Mouse (Mus musculus) heart, adult 2 months (tissue): ENCODE data around the gene Tex36. TPM values are rescaled to one million over a fixed set of nuclear protein-coding genes. Genes with fewer than 3 reads are reported as not detected.

Source experiments
- DNase-seq, 2 experiments: peaks; one replicate each; pipeline ENCODE4 v3.0.0; 2021
- H3K27ac ChIP-seq: fragments of 200-600 bp; 2 replicates; pipeline ENCODE4 v1.8.1; 2022
- H3K27me3 ChIP-seq: fragments of 200-500 bp; 2 replicates; pipeline ENCODE4 v1.6.1; 2012; ENCODE audit warnings: mild to moderate bottlenecking, low read length, inconsistent platforms, mixed read lengths; ENCODE audit not compliant: control insufficient read depth, insufficient read depth
- H3K36me3 ChIP-seq: fragments of 200-500 bp; 2 replicates; pipeline ENCODE4 v1.6.1; 2012; ENCODE audit warnings: low read length, inconsistent platforms; ENCODE audit not compliant: control insufficient read depth, insufficient read depth
- H3K4me1 ChIP-seq: fragments of 200-500 bp; 2 replicates; pipeline ENCODE4 v1.6.1; 2011; ENCODE audit warnings: low read length; ENCODE audit not compliant: control insufficient read depth, insufficient read depth
- H3K4me3 ChIP-seq: fragments of 200-600 bp; 2 replicates; pipeline ENCODE4 v1.8.1; 2022
- H3K79me2 ChIP-seq: fragments of 200-500 bp; replicated peaks from 2 replicates; pipeline ENCODE4 v1.6.1; 2012; ENCODE audit warnings: mild to moderate bottlenecking, inconsistent platforms, low read length, moderate library complexity, mixed read lengths; ENCODE audit not compliant: control insufficient read depth, insufficient read depth
- H3K9ac ChIP-seq: fragments of 200-500 bp; 2 replicates; pipeline ENCODE4 v1.6.1; 2012; ENCODE audit warnings: low read depth, mild to moderate bottlenecking, control low read depth, inconsistent platforms, low read length, mixed read lengths
- CTCF ChIP-seq: fragments of 200-600 bp; IDR thresholded peaks from 2 replicates; pipeline ENCODE4 v1.8.1; 2022; ENCODE audit warnings: antibody characterized with exemption, mild to moderate bottlenecking, moderate library complexity
- EP300 ChIP-seq: fragments of 200-500 bp; IDR thresholded peaks from 2 replicates; pipeline ENCODE4 v1.6.1; 2011; ENCODE audit warnings: low read depth, low read length, control low read depth; ENCODE audit not compliant: insufficient read depth
- POLR2A ChIP-seq: fragments of 200-500 bp; IDR thresholded peaks from 2 replicates; pipeline ENCODE4 v1.6.1; 2011; ENCODE audit warnings: mild to moderate bottlenecking, low read depth, low read length, control low read depth; ENCODE audit not compliant: insufficient read depth
- WGBS: fragments of 180-500 bp; shearing (Covaris S2); methylation state at CpG from one replicate; pipeline ENCODE4 v1.1.7; 2018; 5-methylcytosine and 5-hydroxymethylcytosine counted together
- intact Hi-C: fragments of 180-260 bp; cut with DNase I; formaldehyde crosslinking; loops from one replicate; pipeline ENCODE4 v1.15.1; 2025
- polyA plus RNA-seq: library from polyadenylated mRNA; depleted of rRNA; stranded (reverse); fragments of >200 nt; gene quantifications from 2 replicates; pipeline ENCODE4 v1.2.3, GENCODE M21; 2012
- total RNA-seq, 2 experiments: library from RNA; stranded (reverse); gene quantifications; 2 replicates each; pipeline ENCODE4 v1.2.3; 2021

Tex36 gene
- total and polyA plus RNA-seq, 3 experiments = not detected

DNA sequence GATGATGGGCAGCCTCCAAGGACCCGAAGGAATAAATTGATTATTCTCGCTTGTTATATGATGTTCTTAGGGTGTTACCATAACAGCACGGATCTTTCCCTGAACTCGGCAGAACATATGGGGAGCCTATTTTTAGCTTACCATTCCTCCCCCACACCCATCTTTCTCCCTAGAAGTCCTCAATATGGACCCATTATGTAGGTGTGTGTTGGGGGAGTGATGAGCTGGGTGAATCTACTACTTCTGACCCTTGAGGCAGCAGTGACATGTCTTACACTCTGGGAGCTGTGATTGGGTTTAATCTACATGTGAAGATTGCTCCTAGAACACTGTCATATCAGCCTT, 21.7 kb downstream of the Tex36 start:
- Histone ChIP-seq H3K79me2 (no peaks in the 10 kb centered on the region), H3K9ac (no peak overlapping the region), H3K4me1 (no peaks in the 10 kb centered on the region), H3K36me3 (no peaks in the 10 kb centered on the region), H3K27me3 (no peaks in the 10 kb centered on the region; the same call in 1 of the 2 replicates), H3K27ac (no peak overlapping the region), H3K4me3 (no peak overlapping the region)
- TF ChIP-seq CTCF (no peak), POLR2A (no peak), EP300 (no peak)
- 86% methylated on average over 4 of the region's 4 CpGs for WGBS
- intact Hi-C loops = no loop called here
- DNase-seq = no peak

- DNase-seq = no peak
- H3K36me3 ChIP-seq = no peaks in the 10 kb centered on the region
- no peak overlapping the region for H3K27ac ChIP-seq
- H3K4me1 ChIP-seq = no peaks in the 10 kb centered on the region
- H3K9ac ChIP-seq = no peak overlapping the region
- no peak overlapping the region for H3K4me3 ChIP-seq
- H3K27me3 ChIP-seq = no peaks in the 10 kb centered on the region; the same call in 1 of the 2 replicates
- TF ChIP-seq CTCF (no peak), POLR2A (no peak), EP300 (no peak)
- no peaks in the 10 kb centered on the region for H3K79me2 ChIP-seq
- intact Hi-C loops = no loop called here
- WGBS = 77% methylated on average over 20 of the region's 20 CpGs
These were observed 22.3 kb downstream of the Tex36 start for GRCm38 (mm10) chr7:133579491-133580295.

- H3K4me1 ChIP-seq = no peaks in the 10 kb centered on the region
- no peak overlapping the region for H3K9ac ChIP-seq
- intact Hi-C loops = no loop called here
- H3K79me2 ChIP-seq = no peaks in the 10 kb centered on the region
- H3K36me3 ChIP-seq = no peaks in the 10 kb centered on the region
- no peak overlapping the region for H3K4me3 ChIP-seq
- H3K27ac ChIP-seq = no peak overlapping the region
- no peak for DNase-seq
- TF ChIP-seq POLR2A = no peak
- no peak for TF ChIP-seq CTCF
- TF ChIP-seq EP300 = no peak
- 33% methylated on average over 4 of the region's 4 CpGs for WGBS
- no peaks in the 10 kb centered on the region; the same call in 1 of the 2 replicates for H3K27me3 ChIP-seq
These were observed 25.1 kb downstream of the Tex36 start for GRCm38 (mm10) chr7:133576825-133577224.

- Histone ChIP-seq H3K27me3 (no peaks in the 10 kb centered on the region; the same call in 1 of the 2 replicates), H3K4me3 (no peak overlapping the region), H3K36me3 (no peaks in the 10 kb centered on the region), H3K4me1 (no peaks in the 10 kb centered on the region), H3K9ac (no peak overlapping the region), H3K27ac (no peak overlapping the region), H3K79me2 (no peaks in the 10 kb centered on the region)
- no peak for DNase-seq
- intact Hi-C loops = no loop called here
- TF ChIP-seq EP300 (no peak), POLR2A (no peak), CTCF (no peak)
- 62% methylated on average over 6 of the region's 6 CpGs for WGBS
These were observed 25.7 kb downstream of the Tex36 start for GRCm38 (mm10) chr7:133576281-133576680.

DNA sequence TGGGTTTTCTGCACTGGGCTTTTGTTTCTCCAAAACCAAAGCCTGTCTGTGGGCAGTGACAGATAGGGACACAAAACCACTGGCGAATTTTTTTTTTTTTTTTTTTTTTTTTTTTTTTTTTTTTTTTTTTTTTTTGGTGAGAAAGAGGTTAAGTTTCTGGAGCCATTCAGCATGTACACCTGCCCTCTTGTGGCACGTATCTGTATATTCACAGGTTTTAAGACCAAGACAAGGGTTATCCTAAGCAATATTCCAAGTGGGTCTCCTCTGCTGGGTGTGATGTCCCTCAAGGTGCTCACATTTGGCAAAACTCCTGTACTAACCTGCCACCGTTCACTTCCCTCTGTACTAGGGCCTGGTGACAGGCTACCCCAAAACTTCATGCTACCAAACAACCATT, 30.0 kb downstream of the Tex36 start:
- WGBS = 32% methylated on average over 3 of the region's 3 CpGs
- no peaks in the 10 kb centered on the region for H3K4me1 ChIP-seq
- H3K27me3 ChIP-seq = no peaks in the 10 kb centered on the region
- no peak overlapping the region for H3K4me3 ChIP-seq
- H3K27ac ChIP-seq = no peak overlapping the region
- intact Hi-C loops = no loop called here
- H3K79me2 ChIP-seq = no peaks in the 10 kb centered on the region
- no peak overlapping the region for H3K9ac ChIP-seq
- no peak for DNase-seq
- H3K36me3 ChIP-seq = no peaks in the 10 kb centered on the region
- TF ChIP-seq POLR2A (no peak), CTCF (peak; percentile 21), EP300 (no peak)

GRCm38 (mm10) chr7:133569194-133569880, 32.6 kb downstream of the Tex36 start:
- H3K4me3 ChIP-seq = no peak overlapping the region
- H3K9ac ChIP-seq = no peak overlapping the region
- H3K27me3 ChIP-seq = no peaks in the 10 kb centered on the region
- DNase-seq = no peak
- no peaks in the 10 kb centered on the region for H3K36me3 ChIP-seq
- no peak overlapping the region for H3K27ac ChIP-seq
- intact Hi-C loops = no loop called here
- H3K4me1 ChIP-seq = no peaks in the 10 kb centered on the region
- no peak for TF ChIP-seq POLR2A
- no peaks in the 10 kb centered on the region for H3K79me2 ChIP-seq
- 81% methylated on average over 16 of the region's 16 CpGs for WGBS
